Mouse (Mus musculus): Measurements from ENCODE around the gene Arsg. TPM values are rescaled to one million over a fixed set of nuclear protein-coding genes. Genes with fewer than 3 reads are reported as not detected.

Arsg gene
- polyA plus RNA-seq, 1 experiment = 4.0 TPM

- 94% methylated on average over 3 of the region's 3 CpGs for WGBS
- H3K4me3 ChIP-seq (ENCODE audit: control insufficient read depth, insufficient read depth, low read length) = no peak overlapping the region
- TF ChIP-seq POLR2A (IDR thresholded peaks at IDR 0.05; ENCODE audit: control insufficient read depth, extremely low read depth, insufficient read depth, low read length, poor library complexity) = no peak
- TF ChIP-seq CTCF (IDR thresholded peaks at IDR 0.05; ENCODE audit: borderline replicate concordance, control insufficient read depth, extremely low read depth, insufficient read depth, low read length, poor library complexity) = no peak
- no peaks in the 10 kb centered on the region for H3K4me1 ChIP-seq (replicated peaks; ENCODE audit: control insufficient read depth, insufficient read depth, low read length)
- DNase-seq = no peak
- no peak overlapping the region for H3K27ac ChIP-seq (ENCODE audit: control insufficient read depth, insufficient read depth, low read length)
- no peaks in the 10 kb centered on the region for H3K36me3 ChIP-seq (ENCODE audit: control insufficient read depth, insufficient read depth, low read length)
- H3K27me3 ChIP-seq (ENCODE audit: control insufficient read depth, insufficient read depth, low read length) = no peaks in the 10 kb centered on the region
Observed at GRCm38 (mm10) chr11:109507068-109507467, 33.9 kb downstream of the Arsg start.

- WGBS = 91% methylated on average over 16 of the region's 16 CpGs
- Histone ChIP-seq H3K27me3 (ENCODE audit: control insufficient read depth, insufficient read depth, low read length) (no peaks in the 10 kb centered on the region), H3K4me3 (ENCODE audit: control insufficient read depth, insufficient read depth, low read length) (no peak overlapping the region), H3K4me1 (replicated peaks; ENCODE audit: control insufficient read depth, insufficient read depth, low read length) (no peaks in the 10 kb centered on the region), H3K36me3 (ENCODE audit: control insufficient read depth, insufficient read depth, low read length) (no peaks in the 10 kb centered on the region), H3K27ac (ENCODE audit: control insufficient read depth, insufficient read depth, low read length) (no peak overlapping the region)
- TF ChIP-seq CTCF (IDR thresholded peaks at IDR 0.05; ENCODE audit: borderline replicate concordance, control insufficient read depth, extremely low read depth, insufficient read depth, low read length, poor library complexity) = no peak
- no peak for TF ChIP-seq POLR2A (IDR thresholded peaks at IDR 0.05; ENCODE audit: control insufficient read depth, extremely low read depth, insufficient read depth, low read length, poor library complexity)
- no peak for DNase-seq
Observed at GRCm38 (mm10) chr11:109512995-109513675, 40.0 kb downstream of the Arsg start.

- TF ChIP-seq POLR2A (IDR thresholded peaks at IDR 0.05; ENCODE audit: control insufficient read depth, extremely low read depth, insufficient read depth, low read length, poor library complexity) (no peak), CTCF (IDR thresholded peaks at IDR 0.05; ENCODE audit: borderline replicate concordance, control insufficient read depth, extremely low read depth, insufficient read depth, low read length, poor library complexity) (no peak)
- 96% methylated on average over 3 of the region's 3 CpGs for WGBS
- DNase-seq = no peak
- H3K4me1 ChIP-seq (replicated peaks; ENCODE audit: control insufficient read depth, insufficient read depth, low read length) = no peaks in the 10 kb centered on the region
- H3K27ac ChIP-seq (ENCODE audit: control insufficient read depth, insufficient read depth, low read length) = no peak overlapping the region
- H3K4me3 ChIP-seq (ENCODE audit: control insufficient read depth, insufficient read depth, low read length) = no peak overlapping the region
- no peaks in the 10 kb centered on the region for H3K27me3 ChIP-seq (ENCODE audit: control insufficient read depth, insufficient read depth, low read length)
- no peaks in the 10 kb centered on the region for H3K36me3 ChIP-seq (ENCODE audit: control insufficient read depth, insufficient read depth, low read length)
Observed at GRCm38 (mm10) chr11:109514064-109514612, 41.0 kb downstream of the Arsg start.

- Histone ChIP-seq H3K36me3 (ENCODE audit: control insufficient read depth, insufficient read depth, low read length) (no peaks in the 10 kb centered on the region), H3K4me1 (replicated peaks; ENCODE audit: control insufficient read depth, insufficient read depth, low read length) (no peaks in the 10 kb centered on the region), H3K27ac (ENCODE audit: control insufficient read depth, insufficient read depth, low read length) (no peak overlapping the region), H3K4me3 (ENCODE audit: control insufficient read depth, insufficient read depth, low read length) (no peak overlapping the region), H3K27me3 (ENCODE audit: control insufficient read depth, insufficient read depth, low read length) (no peaks in the 10 kb centered on the region)
- no peak for TF ChIP-seq POLR2A (IDR thresholded peaks at IDR 0.05; ENCODE audit: control insufficient read depth, extremely low read depth, insufficient read depth, low read length, poor library complexity)
- no peak for TF ChIP-seq CTCF (IDR thresholded peaks at IDR 0.05; ENCODE audit: borderline replicate concordance, control insufficient read depth, extremely low read depth, insufficient read depth, low read length, poor library complexity)
- 93% methylated on average over 11 of the region's 11 CpGs for WGBS
- DNase-seq = no peak
Observed at GRCm38 (mm10) chr11:109517330-109517729, 44.2 kb downstream of the Arsg start.

GRCm38 (mm10) chr11:109517816-109518215 is 44.6 kb downstream of the Arsg start:
- no peak for DNase-seq
- no peak for TF ChIP-seq POLR2A (IDR thresholded peaks at IDR 0.05; ENCODE audit: control insufficient read depth, extremely low read depth, insufficient read depth, low read length, poor library complexity)
- no peak for TF ChIP-seq CTCF (IDR thresholded peaks at IDR 0.05; ENCODE audit: borderline replicate concordance, control insufficient read depth, extremely low read depth, insufficient read depth, low read length, poor library complexity)
- H3K36me3 ChIP-seq (ENCODE audit: control insufficient read depth, insufficient read depth, low read length) = no peaks in the 10 kb centered on the region
- no peak overlapping the region for H3K4me3 ChIP-seq (ENCODE audit: control insufficient read depth, insufficient read depth, low read length)
- 99% methylated on average over 3 of the region's 3 CpGs for WGBS
- H3K4me1 ChIP-seq (replicated peaks; ENCODE audit: control insufficient read depth, insufficient read depth, low read length) = no peaks in the 10 kb centered on the region
- H3K27ac ChIP-seq (ENCODE audit: control insufficient read depth, insufficient read depth, low read length) = no peak overlapping the region
- no peaks in the 10 kb centered on the region for H3K27me3 ChIP-seq (ENCODE audit: control insufficient read depth, insufficient read depth, low read length)

GRCm38 (mm10) chr11:109520958-109521357 is 47.8 kb downstream of the Arsg start:
- Histone ChIP-seq H3K27ac (ENCODE audit: control insufficient read depth, insufficient read depth, low read length) (no peak overlapping the region), H3K4me1 (replicated peaks; ENCODE audit: control insufficient read depth, insufficient read depth, low read length) (no peaks in the 10 kb centered on the region), H3K4me3 (ENCODE audit: control insufficient read depth, insufficient read depth, low read length) (no peak overlapping the region), H3K27me3 (ENCODE audit: control insufficient read depth, insufficient read depth, low read length) (no peaks in the 10 kb centered on the region), H3K36me3 (ENCODE audit: control insufficient read depth, insufficient read depth, low read length) (no peaks in the 10 kb centered on the region)
- no peak for DNase-seq
- 80% methylated on average over 7 of the region's 7 CpGs for whole genome bisulfite sequencing
- TF ChIP-seq CTCF (IDR thresholded peaks at IDR 0.05; ENCODE audit: borderline replicate concordance, control insufficient read depth, extremely low read depth, insufficient read depth, low read length, poor library complexity) (no peak), POLR2A (IDR thresholded peaks at IDR 0.05; ENCODE audit: control insufficient read depth, extremely low read depth, insufficient read depth, low read length, poor library complexity) (no peak)
